Mouse (Mus musculus): ENCODE data around the gene Lgmn.

Gene Lgmn

DNA sequence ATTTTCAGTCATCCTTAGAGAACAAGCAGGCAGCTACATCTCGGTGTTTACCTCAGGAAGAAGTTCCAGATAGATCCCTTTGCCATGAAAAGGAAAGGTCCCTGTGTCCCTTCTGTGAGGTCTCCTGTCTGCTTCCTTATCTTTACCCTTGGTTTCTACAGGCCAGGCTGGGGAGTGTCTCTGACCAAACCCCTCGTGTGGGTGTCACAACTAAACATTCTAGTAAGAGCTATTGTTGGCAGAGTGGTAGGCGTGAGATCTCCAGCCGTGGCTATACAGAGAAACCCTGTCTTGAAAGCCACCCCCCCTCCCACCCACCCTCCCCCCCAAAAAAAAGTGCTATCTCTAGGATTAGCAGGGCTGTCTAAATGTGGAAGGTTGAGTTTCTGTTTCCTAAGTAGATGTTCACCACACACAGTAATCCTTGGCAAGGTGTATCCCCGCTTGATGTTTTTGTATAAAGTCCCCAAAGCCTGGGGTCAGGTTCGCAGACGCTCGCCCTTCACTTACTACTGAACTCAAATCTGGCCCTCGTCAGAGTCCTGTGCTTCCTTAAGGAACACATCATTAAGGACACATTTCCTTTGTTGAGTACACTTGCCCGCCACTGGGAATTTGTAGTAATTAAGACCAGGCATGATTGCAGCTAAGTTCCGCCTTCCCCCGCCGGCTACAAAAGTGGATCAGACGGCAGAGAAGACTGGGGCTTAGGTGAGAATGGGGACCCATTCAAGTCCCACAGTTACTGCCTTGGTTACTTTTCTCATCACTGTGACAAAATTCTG lies 94.4 kb downstream of the Lgmn start:
- no peak for DNase-seq

Measured in kidney, adult 9 months (tissue).